Mouse (Mus musculus) urinary bladder, postnatal 4 days (tissue): ENCODE measurements around the gene Grap2.

ENCODE experiments used
- DNase-seq, 2 experiments: peaks; one replicate each; pipeline ENCODE4 v3.0.0; 2021 to 2022; ENCODE audit warnings: low spot score in 2 of 2

The Grap2 gene

GRCm38 (mm10) chr15:80572291-80572690 is at the start of gene Grap2:
TSS of gene Grap2 (plus strand) at chr15:80572594.
- DNase-seq = no peak

- no peak for DNase-seq
Observed at GRCm38 (mm10) chr15:80529955-80530869, 42.2 kb upstream of the Grap2 start.

- DNase-seq = no peak
Observed at GRCm38 (mm10) chr15:80531026-80531425, 41.4 kb upstream of the Grap2 start.

- no peak for DNase-seq
Observed at GRCm38 (mm10) chr15:80532281-80533072, 39.9 kb upstream of the Grap2 start.

- no peak for DNase-seq
Observed at GRCm38 (mm10) chr15:80533274-80533673, 39.1 kb upstream of the Grap2 start.

- no peak for DNase-seq
Observed at GRCm38 (mm10) chr15:80536051-80536450, 36.3 kb upstream of the Grap2 start.

GRCm38 (mm10) chr15:80538075-80538474 is 34.3 kb upstream of the Grap2 start:
- no peak for DNase-seq

- DNase-seq = no peak
Observed at GRCm38 (mm10) chr15:80538671-80539340, 33.6 kb upstream of the Grap2 start.

- no peak for DNase-seq
Observed at GRCm38 (mm10) chr15:80544115-80544514, 28.3 kb upstream of the Grap2 start.

GRCm38 (mm10) chr15:80545430-80545829 is 27.0 kb upstream of the Grap2 start:
- DNase-seq = no peak

GRCm38 (mm10) chr15:80554860-80555822 is 17.3 kb upstream of the Grap2 start:
- no peak for DNase-seq

- no peak for DNase-seq
Observed at GRCm38 (mm10) chr15:80556021-80556420, 16.4 kb upstream of the Grap2 start.

- DNase-seq = no peak
Observed at GRCm38 (mm10) chr15:80557745-80558144, 14.6 kb upstream of the Grap2 start.

- DNase-seq = no peak
Observed at GRCm38 (mm10) chr15:80559534-80559933, 12.9 kb upstream of the Grap2 start.

- no peak for DNase-seq
Observed at GRCm38 (mm10) chr15:80559978-80560377, 12.4 kb upstream of the Grap2 start.

GRCm38 (mm10) chr15:80560646-80561580 is 11.5 kb upstream of the Grap2 start:
- DNase-seq = no peak

GRCm38 (mm10) chr15:80562446-80562845 is 9.9 kb upstream of the Grap2 start:
- no peak for DNase-seq

GRCm38 (mm10) chr15:80563634-80564208 is 8.7 kb upstream of the Grap2 start:
- no peak for DNase-seq

- no peak for DNase-seq
Observed at GRCm38 (mm10) chr15:80565106-80565665, 7.2 kb upstream of the Grap2 start, which contains the start of gene Enthd1. TSS of gene Enthd1 (minus strand) at chr15:80565156.
